Mouse (Mus musculus): ENCODE measurements around the gene Ttc25.
"Not testable (repeated sequence)": the region's sequence is repeated elsewhere in the genome, so short reads cannot be mapped to it uniquely, and the experiment has no call there.

The Ttc25 gene

GRCm38 (mm10) chr11:100526052-100526816 lies 19.2 kb upstream of the Ttc25 start:
- in situ Hi-C loops (cut with MboI; ENCODE audit: low pct_unique_long_range_greater_than_20kb in 1 of 2, low sequenced_read_pairs in 2 of 2, unreplicated experiment in 1 of 2) = no loop called here

- in situ Hi-C loops (cut with MboI; ENCODE audit: low pct_unique_long_range_greater_than_20kb in 1 of 2, low sequenced_read_pairs in 2 of 2, unreplicated experiment in 1 of 2) = no loop called here
Measured at GRCm38 (mm10) chr11:100527066-100527457, 18.3 kb upstream of the Ttc25 start.

- in situ Hi-C loops (cut with MboI; ENCODE audit: low pct_unique_long_range_greater_than_20kb in 1 of 2, low sequenced_read_pairs in 2 of 2, unreplicated experiment in 1 of 2) = no loop called here
Measured at GRCm38 (mm10) chr11:100527458-100528374, 17.7 kb upstream of the Ttc25 start, which contains the start of gene Acly. Gene Acly, minus strand, starts transcription at chr11:100528000.

- in situ Hi-C loops (cut with MboI; ENCODE audit: low pct_unique_long_range_greater_than_20kb in 1 of 2, low sequenced_read_pairs in 2 of 2, unreplicated experiment in 1 of 2) = no loop called here
Measured at GRCm38 (mm10) chr11:100528375-100529165, 16.8 kb upstream of the Ttc25 start.

- in situ Hi-C loops (cut with MboI; ENCODE audit: low pct_unique_long_range_greater_than_20kb in 1 of 2, low sequenced_read_pairs in 2 of 2, unreplicated experiment in 1 of 2) = no loop called here
Measured at GRCm38 (mm10) chr11:100533871-100534270, 11.5 kb upstream of the Ttc25 start.

GRCm38 (mm10) chr11:100534411-100534810 lies 11.0 kb upstream of the Ttc25 start:
- in situ Hi-C loops (cut with MboI; ENCODE audit: low pct_unique_long_range_greater_than_20kb in 1 of 2, low sequenced_read_pairs in 2 of 2, unreplicated experiment in 1 of 2) = not testable (repeated sequence)

GRCm38 (mm10) chr11:100534821-100535220 lies 10.6 kb upstream of the Ttc25 start:
- in situ Hi-C loops (cut with MboI; ENCODE audit: low pct_unique_long_range_greater_than_20kb in 1 of 2, low sequenced_read_pairs in 2 of 2, unreplicated experiment in 1 of 2) = not testable (repeated sequence)

GRCm38 (mm10) chr11:100535996-100536395 lies 9.4 kb upstream of the Ttc25 start:
- in situ Hi-C loops (cut with MboI; ENCODE audit: low pct_unique_long_range_greater_than_20kb in 1 of 2, low sequenced_read_pairs in 2 of 2, unreplicated experiment in 1 of 2) = no loop called here

GRCm38 (mm10) chr11:100536466-100536865 lies 8.9 kb upstream of the Ttc25 start:
- in situ Hi-C loops (cut with MboI; ENCODE audit: low pct_unique_long_range_greater_than_20kb in 1 of 2, low sequenced_read_pairs in 2 of 2, unreplicated experiment in 1 of 2) = no loop called here

GRCm38 (mm10) chr11:100540966-100541365 lies 4.4 kb upstream of the Ttc25 start:
- in situ Hi-C loops (cut with MboI; ENCODE audit: low pct_unique_long_range_greater_than_20kb in 1 of 2, low sequenced_read_pairs in 2 of 2, unreplicated experiment in 1 of 2) = no loop called here

- in situ Hi-C loops (cut with MboI; ENCODE audit: low pct_unique_long_range_greater_than_20kb in 1 of 2, low sequenced_read_pairs in 2 of 2, unreplicated experiment in 1 of 2) = no loop called here
Measured at GRCm38 (mm10) chr11:100541577-100541976, 3.8 kb upstream of the Ttc25 start.

- in situ Hi-C loops (cut with MboI; ENCODE audit: low pct_unique_long_range_greater_than_20kb in 1 of 2, low sequenced_read_pairs in 2 of 2, unreplicated experiment in 1 of 2) = no loop called here
Measured at GRCm38 (mm10) chr11:100545746-100546085, 309 bp downstream of the Ttc25 start.

- in situ Hi-C loops (cut with MboI; ENCODE audit: low pct_unique_long_range_greater_than_20kb in 1 of 2, low sequenced_read_pairs in 2 of 2, unreplicated experiment in 1 of 2) = no loop called here
Measured at GRCm38 (mm10) chr11:100546955-100547354, 1.5 kb downstream of the Ttc25 start.

- in situ Hi-C loops (cut with MboI; ENCODE audit: low pct_unique_long_range_greater_than_20kb in 1 of 2, low sequenced_read_pairs in 2 of 2, unreplicated experiment in 1 of 2) = no loop called here
Measured at GRCm38 (mm10) chr11:100548141-100548540, 2.7 kb downstream of the Ttc25 start.

- in situ Hi-C loops (cut with MboI; ENCODE audit: low pct_unique_long_range_greater_than_20kb in 1 of 2, low sequenced_read_pairs in 2 of 2, unreplicated experiment in 1 of 2) = no loop called here
Measured at GRCm38 (mm10) chr11:100549466-100549865, 4.1 kb downstream of the Ttc25 start.

- in situ Hi-C loops (cut with MboI; ENCODE audit: low pct_unique_long_range_greater_than_20kb in 1 of 2, low sequenced_read_pairs in 2 of 2, unreplicated experiment in 1 of 2) = no loop called here
Measured at GRCm38 (mm10) chr11:100550101-100550500, 4.7 kb downstream of the Ttc25 start.

GRCm38 (mm10) chr11:100552842-100553241 lies 7.4 kb downstream of the Ttc25 start:
- in situ Hi-C loops (cut with MboI; ENCODE audit: low pct_unique_long_range_greater_than_20kb in 1 of 2, low sequenced_read_pairs in 2 of 2, unreplicated experiment in 1 of 2) = no loop called here

GRCm38 (mm10) chr11:100555583-100555982 lies 10.2 kb downstream of the Ttc25 start:
- in situ Hi-C loops (cut with MboI; ENCODE audit: low pct_unique_long_range_greater_than_20kb in 1 of 2, low sequenced_read_pairs in 2 of 2, unreplicated experiment in 1 of 2) = no loop called here

GRCm38 (mm10) chr11:100557563-100557962 lies 12.2 kb downstream of the Ttc25 start:
- in situ Hi-C loops (cut with MboI; ENCODE audit: low pct_unique_long_range_greater_than_20kb in 1 of 2, low sequenced_read_pairs in 2 of 2, unreplicated experiment in 1 of 2) = no loop called here

All from mouse embryonic stem cell (cell line).